Mouse (Mus musculus): Measurements from ENCODE around the gene Epb41l5. TPM values are rescaled to one million over a fixed set of nuclear protein-coding genes. Genes with fewer than 3 reads are reported as not detected.

Gene Epb41l5
- polyA plus RNA-seq, 1 experiment from 2014 or later, result 16.8 TPM

GRCm38 (mm10) chr1:119497346-119498004 lies 151.3 kb downstream of the Epb41l5 start:
- Histone ChIP-seq H3K4me2 (ENCODE audit: low read length) (no peak overlapping the region), H3K27me3 (replicated peaks; ENCODE audit: control insufficient read depth, insufficient read depth, low read length) (no peaks in the 10 kb centered on the region), H3K27ac (ENCODE audit: low read depth, low read length) (no peak overlapping the region), H3K9ac (ENCODE audit: low read length) (no peak overlapping the region), H3K36me3 (ENCODE audit: control insufficient read depth, insufficient read depth, low read length) (no peaks in the 10 kb centered on the region), H3K4me3 (ENCODE audit: low read depth, low read length) (no peak overlapping the region), H3K9me3 (replicated peaks; ENCODE audit: control insufficient read depth, low read length) (no peaks in the 10 kb centered on the region), H3K4me1 (ENCODE audit: control insufficient read depth, insufficient read depth, low read length) (no peaks in the 10 kb centered on the region)
- ATAC-seq (no peak), DNase-seq (ENCODE audit: low spot score) (no peak)
- 72% methylated on average over 5 of the region's 5 CpGs for WGBS

- Histone ChIP-seq H3K4me1 (ENCODE audit: control insufficient read depth, insufficient read depth, low read length) (no peaks in the 10 kb centered on the region), H3K36me3 (ENCODE audit: control insufficient read depth, insufficient read depth, low read length) (no peaks in the 10 kb centered on the region), H3K4me3 (ENCODE audit: low read depth, low read length) (no peak overlapping the region), H3K9ac (ENCODE audit: low read length) (no peak overlapping the region), H3K27me3 (replicated peaks; ENCODE audit: control insufficient read depth, insufficient read depth, low read length) (no peaks in the 10 kb centered on the region), H3K4me2 (ENCODE audit: low read length) (no peak overlapping the region), H3K9me3 (replicated peaks; ENCODE audit: control insufficient read depth, low read length) (no peaks in the 10 kb centered on the region), H3K27ac (ENCODE audit: low read depth, low read length) (no peak overlapping the region)
- 84% methylated on average over 6 of the region's 6 CpGs for WGBS
- DNase-seq (ENCODE audit: low spot score), result no peak
- no peak for ATAC-seq
Observed at GRCm38 (mm10) chr1:119495396-119495775, 153.4 kb downstream of the Epb41l5 start.

Other genes starting within 250 kb of the Epb41l5 start
- gene Inhbb, start 226.8 kb downstream of the Epb41l5 start, polyA plus RNA-seq (2014; fragmentation: Nextera tagmentation; extraction: Ambion mirVana), result 3.9 and 4.2 TPM in 2 replicates
- 41.6 and 43.7 TPM in 2 replicates for gene Ralb, start 144.2 kb downstream of the Epb41l5 start, polyA plus RNA-seq (2014; fragmentation: Nextera tagmentation; extraction: Ambion mirVana)
- 19.1 and 21.6 TPM in 2 replicates for gene Tmem185b, start 122.8 kb downstream of the Epb41l5 start, polyA plus RNA-seq (2014; fragmentation: Nextera tagmentation; extraction: Ambion mirVana)
- 15.2 and 17.4 TPM in 2 replicates for gene Ptpn4, start 188.6 kb upstream of the Epb41l5 start, polyA plus RNA-seq (2014; fragmentation: Nextera tagmentation; extraction: Ambion mirVana)